Mouse (Mus musculus) embryo, embryonic 11 days (tissue): Measurements from ENCODE around the gene Fam92b.
A peak's percentile ranks its signal among the peaks of the same experiment; 100 is the strongest.

Source experiments
- DNase-seq: peaks from one replicate; pipeline ENCODE4 v3.0.0-alpha.2; 2015

Fam92b gene

DNA sequence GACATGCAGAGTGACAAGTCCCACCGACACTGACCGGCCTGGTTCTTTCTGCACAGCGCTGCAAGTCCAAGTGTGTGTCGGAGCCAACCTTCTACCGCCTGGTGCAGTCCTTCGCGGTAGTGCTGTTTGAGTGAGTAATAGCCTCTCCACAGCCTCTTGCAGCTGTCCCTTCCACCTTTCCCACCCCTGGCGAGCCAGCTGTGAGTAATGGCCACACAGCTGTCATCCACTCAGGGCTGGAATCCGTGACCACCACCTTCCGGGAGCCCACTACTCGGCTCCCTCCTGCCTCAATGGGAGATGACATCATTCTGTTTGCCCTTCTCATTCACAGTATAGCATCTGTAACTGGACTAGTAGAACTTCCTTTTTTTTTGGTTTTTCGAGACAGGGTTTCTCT, 27.2 kb downstream of the Fam92b start:
- DNase-seq, result no peak

DNA sequence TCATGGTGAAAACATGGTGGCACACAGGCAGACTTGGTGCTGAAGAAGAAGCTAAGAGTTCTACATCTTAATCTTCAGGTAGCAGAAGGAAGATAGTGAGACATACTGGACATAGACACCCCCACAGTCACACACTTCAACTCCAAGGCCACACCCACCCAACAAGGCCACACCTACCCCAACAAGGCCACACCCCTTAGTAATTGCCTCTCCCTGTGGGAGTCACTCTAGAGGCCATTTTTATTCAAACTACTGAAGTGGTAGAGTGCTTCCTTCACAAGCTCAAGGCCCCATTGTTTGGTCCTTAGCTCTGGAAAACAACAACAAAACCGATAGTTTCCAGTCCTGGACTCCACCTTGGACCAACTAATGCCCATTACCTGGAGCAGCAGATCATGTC, 31.2 kb downstream of the Fam92b start:
- no peak for DNase-seq

DNA sequence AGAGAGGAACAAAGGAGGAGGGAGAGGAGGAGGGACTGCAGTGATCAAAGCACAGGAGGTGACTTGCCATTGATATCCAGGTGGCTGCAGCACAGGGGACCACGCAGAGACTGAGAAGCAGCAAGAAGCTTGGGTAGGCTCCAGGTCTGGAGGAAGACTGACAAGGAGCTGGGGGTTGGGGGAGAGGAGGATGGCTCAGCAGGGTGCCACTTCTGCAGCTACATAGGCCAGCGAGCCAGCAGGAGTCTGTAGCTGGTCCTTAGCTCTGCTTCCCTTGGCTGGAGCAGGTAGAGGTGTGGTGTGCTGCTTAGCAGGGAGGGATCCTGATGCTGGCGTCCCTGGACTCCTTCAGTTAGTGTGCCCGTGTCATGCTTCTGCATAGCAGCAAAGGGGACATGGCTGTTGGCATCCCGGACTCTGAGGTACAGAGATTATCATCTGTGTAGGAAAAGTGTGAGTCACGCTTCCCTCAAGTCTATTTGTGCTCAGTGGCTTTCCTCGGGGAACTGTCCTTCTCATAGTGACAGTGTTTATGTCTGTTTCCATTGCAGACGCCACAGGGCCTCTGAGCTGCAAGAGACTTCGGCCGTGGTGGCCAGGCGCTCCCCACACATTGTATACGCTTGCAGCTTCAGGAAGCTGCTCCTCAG, 32.5 kb downstream of the Fam92b start:
- DNase-seq, result no peak

DNA sequence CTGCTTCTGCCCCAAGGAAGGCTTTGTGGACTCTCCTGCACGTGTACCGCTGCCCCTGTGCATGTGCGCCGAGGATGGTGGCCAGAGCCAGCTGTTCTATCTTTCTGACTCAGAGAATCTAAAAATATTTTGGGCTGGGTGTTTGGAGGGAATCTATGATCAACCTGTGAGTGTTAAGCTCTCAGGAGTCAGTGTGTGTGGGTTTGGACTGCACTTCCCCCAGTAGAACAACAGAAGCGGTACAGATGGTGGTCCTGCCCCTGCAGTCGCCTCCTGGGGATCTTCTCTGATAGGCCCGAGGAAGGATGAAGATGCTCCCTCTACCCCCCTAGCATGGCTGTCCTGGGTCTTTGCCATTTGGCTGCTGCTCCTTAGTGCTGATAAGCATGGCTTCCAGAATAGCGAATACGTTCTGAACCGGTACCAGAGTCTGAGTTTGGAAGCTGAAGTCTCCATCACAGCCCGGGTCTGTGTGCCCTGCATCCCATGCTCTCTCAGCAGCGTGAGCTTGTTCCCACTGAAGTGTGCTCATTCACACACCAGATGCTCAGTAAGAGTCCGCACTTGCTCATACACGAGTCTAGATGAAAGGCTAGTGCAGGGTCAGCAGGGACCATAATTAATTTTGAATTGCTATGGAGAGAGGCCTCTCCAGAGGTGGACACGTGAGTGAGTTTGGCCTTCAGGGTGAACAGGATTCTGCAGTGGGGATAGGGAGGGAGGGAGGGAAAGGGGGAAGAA, 33.2 kb downstream of the Fam92b start:
- no peak for DNase-seq

DNA sequence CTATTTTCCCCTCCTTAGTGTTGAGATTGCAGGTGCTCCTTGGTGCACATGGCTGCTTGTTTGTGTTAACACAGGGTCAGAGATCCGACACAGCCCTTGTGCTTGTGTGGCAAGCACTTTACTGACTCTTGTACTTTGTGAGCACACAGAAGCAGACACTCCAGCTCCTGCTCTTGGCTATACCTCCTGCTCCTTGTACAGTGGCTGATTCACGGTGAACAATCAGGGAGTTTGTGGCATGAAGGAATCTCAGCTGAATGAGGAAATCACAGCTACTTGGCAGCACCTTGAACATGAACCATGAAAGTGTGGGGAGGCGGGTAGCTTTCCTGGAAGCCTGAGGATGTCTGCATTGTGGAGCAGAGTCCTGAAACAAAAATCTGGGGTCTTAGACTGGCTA, 36.5 kb downstream of the Fam92b start:
- no peak for DNase-seq

DNA sequence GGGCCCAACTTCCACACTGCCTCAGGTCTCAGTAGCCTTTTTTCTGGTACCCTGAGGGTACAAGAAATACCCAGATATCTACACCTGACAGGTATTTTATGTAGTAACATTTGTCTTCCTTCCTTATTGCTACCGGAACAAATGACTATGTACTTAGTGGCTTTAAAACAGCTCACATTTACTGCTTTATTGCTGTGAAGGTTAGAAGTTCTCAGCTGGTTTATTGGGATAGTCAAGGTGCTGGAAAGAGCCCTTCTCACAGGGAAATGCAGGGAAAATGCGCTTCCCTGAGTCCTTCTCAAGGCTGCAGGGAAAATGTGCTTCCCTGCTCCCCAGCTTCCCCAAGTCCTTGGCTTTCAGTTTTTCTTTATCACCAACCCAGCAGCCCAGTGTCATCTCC, 38.3 kb downstream of the Fam92b start:
- no peak for DNase-seq

DNA sequence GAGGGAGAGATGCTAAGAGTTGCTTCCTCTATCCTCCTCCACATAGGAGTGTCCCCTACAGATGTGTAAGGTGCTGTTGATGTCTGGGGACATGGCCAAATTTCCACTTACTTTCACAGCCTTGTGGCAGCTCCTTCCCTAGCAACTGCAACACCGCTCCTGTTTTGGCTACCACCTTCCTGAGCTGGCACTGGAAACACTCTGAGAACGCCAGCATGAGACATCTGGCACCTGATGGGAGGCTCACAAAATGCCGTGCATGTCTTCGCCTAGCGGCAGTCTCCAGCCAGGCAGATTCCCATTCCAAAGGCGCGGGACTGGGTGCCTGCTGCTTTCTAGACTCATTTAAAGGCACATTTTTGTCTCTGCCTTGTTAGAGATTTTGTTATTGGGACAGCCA, 40.6 kb downstream of the Fam92b start:
- DNase-seq, result no peak

DNA sequence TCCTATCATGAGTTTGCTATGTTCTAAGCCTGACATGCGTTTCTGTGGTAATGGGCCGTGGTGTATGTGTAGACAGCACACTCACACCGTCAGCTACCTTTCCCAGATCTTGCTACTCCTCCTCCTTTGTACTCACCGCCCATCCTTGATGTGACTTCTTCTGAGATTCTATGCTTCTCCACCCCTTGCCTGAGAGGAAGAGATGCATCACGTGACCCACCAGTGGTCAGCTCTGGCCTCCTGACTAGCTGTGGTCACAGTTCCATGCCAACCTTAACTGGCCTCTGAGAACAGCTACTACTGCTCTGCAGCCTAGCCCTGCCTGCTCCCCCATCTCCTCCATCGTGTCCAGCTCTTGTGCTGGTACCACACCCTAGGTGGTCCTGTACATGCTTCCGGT, 41.6 kb downstream of the Fam92b start:
- DNase-seq, result no peak

DNA sequence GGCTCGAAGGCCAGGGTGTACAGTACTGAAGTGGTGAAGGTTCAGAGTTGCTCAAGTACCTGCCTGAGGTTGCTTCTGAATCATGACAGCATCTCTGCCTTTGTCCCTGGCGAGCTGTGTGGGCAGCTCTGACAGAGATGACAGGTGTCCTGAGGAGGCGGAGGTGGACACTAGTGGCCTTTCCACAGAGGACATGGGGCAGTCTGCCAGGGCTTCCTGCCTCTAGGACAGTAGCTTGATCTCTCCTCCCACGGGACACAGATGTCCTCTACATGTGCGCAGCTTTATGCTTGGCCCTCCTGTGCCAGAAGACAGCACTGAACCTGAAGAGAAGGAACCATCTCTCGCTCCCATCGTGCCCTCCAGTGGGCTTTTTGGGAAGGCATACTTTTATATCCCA, 44.1 kb downstream of the Fam92b start:
- DNase-seq, result no peak

DNA sequence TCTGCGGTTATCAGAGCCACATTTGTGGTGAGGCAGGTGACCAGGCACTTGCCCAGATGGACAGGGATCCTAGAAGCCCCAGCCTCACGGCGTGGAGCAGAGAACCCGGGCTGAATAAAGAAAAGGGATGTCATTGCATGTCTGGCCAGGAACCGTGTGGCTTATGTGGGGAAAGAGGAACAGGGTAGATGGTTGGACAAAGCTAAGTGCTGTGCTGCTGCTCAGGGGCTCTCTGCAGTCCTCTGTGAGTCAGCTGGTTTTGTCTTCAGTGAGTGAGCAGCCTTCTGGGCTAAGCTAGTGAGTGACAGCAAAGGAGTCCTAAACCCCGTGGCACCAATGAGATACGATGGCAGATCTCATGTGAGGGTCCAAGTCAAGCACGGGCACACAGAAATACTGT, 46.1 kb downstream of the Fam92b start:
- no peak for DNase-seq

DNA sequence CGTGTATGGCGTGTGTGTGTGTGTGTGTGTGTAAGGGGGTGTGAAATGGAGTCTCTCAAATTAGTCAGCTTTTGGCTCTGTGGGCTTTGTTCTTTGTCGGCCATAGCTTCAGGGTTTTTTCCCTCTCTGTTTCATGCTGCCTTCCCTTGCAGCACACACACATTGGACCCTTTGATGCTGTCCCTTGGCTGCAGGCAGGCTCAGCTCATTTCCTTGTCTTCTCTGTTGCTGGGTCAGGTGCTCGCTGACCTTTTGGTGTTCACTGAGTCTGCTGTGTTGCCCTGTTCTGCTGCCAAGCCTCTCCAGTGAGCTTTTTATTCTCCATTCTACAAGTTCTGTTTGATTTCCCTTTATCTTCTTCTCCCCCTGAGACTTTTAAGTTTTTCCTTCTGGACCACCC, 47.7 kb downstream of the Fam92b start:
- peak; percentile 25 for DNase-seq

DNA sequence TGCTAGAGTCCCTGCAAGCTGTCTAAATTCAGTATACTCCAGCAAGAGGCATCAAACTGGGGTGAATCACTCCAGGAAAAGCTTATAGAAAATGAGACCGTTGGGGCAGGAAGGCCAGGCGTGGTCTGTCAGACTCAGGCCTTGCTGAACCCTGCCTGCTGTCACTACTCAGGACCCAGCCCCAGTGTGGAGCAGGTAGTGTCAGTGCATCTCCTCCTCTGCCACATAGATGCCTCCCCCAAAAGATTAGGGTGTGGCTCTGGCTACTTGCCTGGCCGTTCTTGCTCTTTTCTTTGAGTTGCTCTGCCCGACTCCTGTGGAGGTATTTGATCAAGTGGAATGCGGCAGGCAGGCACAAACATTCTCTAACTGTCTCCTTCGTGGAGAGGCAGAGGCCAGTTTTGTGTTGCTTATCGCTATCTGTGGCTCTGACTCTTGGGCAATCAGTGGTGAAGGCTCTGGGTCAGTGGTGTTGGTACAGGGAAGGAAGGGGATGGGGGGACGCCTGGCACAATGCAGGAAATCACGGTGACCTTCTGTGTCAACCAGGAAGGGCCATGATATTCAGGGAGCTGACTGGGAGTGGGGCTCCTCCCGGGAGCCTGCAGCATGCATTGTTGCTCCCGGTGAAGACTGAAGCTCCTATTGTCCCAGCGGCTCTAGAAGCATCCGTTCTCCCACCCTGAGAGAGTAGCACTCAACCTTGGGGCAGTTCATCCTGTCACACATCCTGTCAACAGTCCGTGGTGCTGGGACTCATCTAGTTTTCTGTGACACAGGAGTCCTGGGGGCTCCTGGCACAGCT, 50.7 kb downstream of the Fam92b start:
- DNase-seq, result no peak

DNA sequence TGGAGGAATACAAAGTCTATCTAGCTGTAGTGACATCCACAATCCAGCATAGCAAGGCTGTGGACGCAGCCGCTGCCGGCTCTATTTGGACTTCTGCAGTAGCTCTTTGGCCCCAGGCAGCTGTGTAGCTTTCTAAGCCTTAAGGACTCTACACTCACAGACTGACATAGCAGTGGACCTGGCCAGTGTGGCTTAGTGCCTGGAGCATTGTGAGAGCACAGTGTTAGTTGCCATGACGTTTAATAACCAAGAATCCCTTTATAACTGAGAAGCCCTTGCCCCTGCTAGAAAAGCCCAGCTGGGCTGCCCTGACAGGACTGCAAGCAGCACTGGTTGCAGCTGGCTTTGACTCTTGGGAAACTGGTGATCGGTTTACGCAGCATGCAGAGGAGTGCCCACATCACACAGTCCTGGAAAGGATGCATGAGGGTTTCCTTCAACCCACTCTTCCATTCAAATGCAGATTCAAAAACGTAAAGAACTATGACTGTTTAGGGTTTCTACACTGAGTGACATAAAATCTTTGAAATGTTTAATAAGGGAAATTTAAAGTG, 52.4 kb downstream of the Fam92b start:
- peak; percentile 46 for DNase-seq

DNA sequence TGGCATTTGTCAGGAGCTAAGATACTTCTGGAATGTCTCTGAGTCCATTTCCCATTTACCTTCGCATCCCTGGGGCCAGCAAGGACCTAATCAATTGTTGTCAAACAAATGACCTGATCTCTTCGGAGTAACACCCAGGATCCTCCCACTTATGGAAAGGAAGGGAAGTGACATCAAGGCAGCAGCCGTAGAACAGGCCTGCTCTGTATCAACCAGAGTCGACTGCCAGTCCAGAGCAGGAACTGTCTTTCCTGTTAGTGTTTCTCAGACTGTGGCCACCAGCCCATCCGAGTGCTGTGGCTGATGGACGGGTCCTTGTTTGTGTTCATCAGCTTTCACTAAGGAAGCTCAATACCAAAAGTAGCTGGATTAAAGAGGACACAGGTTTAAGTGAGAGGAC, 53.0 kb downstream of the Fam92b start:
- no peak for DNase-seq

DNA sequence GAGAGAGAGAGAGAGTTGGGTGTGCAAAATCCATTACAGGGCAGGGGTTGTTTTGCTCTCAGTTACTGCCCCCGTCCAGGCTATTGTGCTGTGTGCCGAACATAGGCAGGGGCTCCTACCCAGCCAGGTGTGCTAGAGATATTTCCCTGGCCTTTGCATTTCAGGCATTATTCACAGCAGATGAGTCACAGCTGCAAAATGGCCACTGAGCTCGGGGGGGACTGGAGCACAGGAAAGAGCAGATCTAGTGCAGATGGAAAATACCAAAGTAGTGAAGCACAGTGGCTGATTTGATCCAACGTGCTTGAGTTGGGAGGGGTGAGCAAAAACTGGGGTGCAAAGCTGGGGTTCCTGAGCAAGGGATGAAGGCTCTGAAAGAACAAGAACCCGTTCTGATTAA, 56.3 kb downstream of the Fam92b start:
- DNase-seq, result no peak

DNA sequence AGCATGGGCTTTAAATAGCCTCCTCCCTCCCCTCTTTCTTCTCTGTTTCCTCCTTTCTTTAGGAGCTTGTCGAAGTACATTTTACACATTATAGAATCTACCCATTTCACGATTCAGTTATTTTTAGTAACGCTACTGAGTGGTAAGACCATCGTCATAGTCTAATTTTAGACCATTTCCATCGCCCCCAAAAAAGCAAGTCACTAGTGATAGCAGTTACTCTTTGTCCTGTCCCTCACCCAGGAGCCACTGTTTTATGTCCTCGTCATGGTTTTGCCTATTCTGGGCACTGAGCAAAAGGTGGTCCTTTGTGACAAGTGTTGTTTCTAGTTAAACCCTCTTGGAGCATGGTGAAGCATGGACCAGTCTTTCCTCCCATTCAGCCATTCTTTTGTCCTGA, 57.3 kb downstream of the Fam92b start:
- no peak for DNase-seq

DNA sequence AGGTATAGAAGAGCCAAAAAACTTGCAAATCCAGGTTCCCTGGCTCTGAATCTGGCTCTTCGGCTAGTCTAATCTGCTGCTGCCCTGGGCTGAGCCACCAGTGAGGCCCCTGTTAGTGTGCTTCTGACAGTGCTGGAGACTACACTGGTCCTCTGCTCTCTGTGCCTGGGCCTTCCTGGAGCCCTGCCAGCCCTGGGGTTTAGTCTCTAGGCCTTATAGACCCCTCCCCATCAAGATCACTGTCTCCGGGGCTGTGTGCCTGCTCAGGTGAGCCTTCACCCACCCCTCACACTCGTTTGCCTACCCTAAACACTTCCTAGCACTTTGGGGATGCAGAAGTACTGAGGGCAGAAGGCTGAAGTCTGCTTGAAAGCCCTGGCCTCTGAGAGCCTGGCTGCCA, 57.8 kb downstream of the Fam92b start:
- DNase-seq, result no peak

DNA sequence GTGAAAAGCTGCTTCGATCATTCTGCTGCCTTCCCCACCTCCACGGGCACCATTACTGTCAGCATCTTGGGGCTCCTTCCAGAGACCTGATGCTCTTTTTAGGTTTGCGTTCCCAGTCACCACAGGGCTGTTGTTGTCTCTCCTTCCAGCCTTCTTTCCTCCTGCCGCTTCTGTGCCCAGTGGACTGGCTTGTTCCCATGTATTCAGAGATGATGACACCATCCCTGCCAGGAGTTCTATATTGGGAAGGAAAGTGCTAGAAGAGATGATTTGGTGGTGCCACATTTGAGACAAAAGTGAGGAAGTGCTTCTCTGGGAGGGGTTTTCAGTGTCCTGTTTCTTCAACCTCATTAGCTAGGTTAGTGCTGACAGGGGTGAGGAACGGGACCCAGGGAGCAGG, 58.4 kb downstream of the Fam92b start:
- DNase-seq, result no peak

DNA sequence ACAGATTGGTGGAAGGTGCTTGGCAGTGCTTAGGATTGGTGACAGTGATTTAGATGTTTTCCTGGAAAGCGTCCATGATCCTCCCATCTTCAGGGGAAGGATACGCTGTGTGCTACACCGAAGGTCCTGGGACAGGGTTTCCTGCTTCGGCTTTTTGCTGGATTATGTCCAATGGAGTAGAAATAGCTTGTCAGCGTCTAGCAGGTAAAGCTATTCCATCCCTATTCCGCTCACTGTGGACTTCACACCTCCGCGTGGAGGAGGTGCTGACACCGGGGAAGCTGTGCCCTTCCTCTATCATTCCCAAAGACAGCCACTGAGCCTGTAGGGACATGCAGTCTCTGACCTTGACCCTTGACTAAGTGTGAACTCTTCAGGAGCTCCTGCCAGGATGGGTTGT, 59.1 kb downstream of the Fam92b start:
- DNase-seq, result no peak

DNA sequence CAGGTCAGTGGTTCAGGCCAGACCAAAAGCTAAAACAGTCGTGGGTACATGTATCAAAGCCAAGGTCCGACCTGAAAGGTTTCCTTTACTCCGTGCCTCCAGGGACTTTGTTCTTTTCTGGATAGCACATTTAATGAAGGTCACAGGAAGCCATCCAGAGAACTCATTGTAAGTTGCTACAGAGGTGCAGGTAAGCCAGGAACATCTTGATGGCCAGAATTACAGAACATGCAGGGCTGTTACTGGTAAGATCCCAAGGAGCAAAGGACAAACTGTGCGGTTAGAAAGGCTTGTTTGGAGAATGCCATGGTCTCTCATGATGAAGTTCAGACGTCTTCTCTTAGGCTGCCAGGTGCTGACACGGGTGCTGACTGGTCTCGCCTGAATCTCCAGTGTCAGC, 60.7 kb downstream of the Fam92b start:
- no peak for DNase-seq
